Mouse (Mus musculus): ENCODE results near the gene Castor2.

Castor2 gene

GRCm38 (mm10) chr5:134102720-134103119 is 3.2 kb downstream of the Castor2 start:
- no peak for DNase-seq (ENCODE audit: low read depth, low spot score)

DNA sequence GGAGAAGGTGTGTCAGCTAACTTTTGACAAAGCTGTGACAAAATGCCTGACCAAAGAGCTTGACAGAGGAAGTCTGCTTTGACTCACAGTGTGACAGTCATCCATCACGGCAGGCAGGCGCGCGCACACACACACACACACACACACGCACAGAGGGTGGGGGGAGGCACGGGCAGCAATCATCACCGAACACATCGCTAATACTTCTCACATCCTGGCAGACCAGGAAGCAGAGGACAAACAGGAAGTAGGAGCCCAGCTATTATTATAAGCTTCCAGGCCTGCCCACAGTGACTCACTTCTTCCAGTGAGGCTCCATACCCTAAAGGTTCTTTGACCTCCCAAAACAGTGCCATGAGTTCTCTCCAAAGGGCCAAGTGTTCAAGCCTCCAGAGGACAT is 6.3 kb downstream of the Castor2 start:
- DNase-seq (ENCODE audit: low read depth, low spot score) = no peak

DNA sequence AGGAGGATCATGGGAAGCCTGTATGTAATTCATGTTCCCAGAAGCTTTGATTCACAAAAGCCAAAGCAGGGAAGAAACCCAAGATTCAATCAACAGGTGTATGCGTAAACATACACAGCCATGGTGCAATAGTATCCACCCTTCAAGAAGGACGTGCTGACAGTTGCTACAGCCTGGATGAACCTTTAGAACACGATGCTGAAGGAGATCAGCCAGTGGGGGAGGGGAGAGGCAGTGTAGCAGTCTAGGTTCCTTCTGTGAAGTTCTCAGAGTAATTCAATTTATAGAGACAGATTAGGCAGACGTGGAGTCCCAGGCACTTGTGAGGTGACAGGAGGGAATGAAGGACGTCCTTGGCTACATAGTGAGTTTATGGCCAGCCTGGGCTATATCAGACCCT is 15.5 kb downstream of the Castor2 start:
- DNase-seq (ENCODE audit: low read depth, low spot score) = no peak

DNA sequence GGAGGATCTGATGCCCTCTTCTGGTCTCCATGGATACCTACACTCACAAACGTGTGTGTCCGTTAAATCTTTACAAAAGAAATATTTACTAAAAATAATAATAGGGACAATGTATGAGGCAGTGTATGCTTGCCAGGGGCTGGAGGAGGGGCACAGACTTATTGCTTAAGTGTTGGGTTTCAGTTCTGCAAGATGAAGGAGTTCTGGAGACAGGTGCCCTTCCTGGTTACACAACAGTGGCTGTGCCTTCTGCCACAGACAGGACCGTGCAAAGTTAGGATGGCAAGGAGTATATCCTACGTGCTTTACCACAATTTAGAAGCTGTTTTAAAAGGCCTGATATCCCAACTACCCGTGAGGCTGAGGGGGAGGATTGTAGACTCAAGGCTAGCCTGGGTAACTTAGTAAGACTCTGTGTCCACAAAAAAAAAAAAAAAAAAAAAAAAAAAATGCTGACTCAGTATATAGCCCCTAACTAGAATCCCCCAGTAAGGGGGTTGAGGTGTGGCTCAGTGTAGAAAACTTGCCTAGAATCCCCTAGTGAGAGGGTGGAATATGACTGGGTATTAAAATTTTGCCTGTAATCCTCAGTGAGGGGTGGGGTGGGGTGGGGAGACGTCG is 16.2 kb downstream of the Castor2 start:
- DNase-seq (ENCODE audit: low read depth, low spot score) = no peak

GRCm38 (mm10) chr5:134118798-134119407 is 19.4 kb downstream of the Castor2 start:
- DNase-seq (ENCODE audit: low read depth, low spot score) = no peak

DNA sequence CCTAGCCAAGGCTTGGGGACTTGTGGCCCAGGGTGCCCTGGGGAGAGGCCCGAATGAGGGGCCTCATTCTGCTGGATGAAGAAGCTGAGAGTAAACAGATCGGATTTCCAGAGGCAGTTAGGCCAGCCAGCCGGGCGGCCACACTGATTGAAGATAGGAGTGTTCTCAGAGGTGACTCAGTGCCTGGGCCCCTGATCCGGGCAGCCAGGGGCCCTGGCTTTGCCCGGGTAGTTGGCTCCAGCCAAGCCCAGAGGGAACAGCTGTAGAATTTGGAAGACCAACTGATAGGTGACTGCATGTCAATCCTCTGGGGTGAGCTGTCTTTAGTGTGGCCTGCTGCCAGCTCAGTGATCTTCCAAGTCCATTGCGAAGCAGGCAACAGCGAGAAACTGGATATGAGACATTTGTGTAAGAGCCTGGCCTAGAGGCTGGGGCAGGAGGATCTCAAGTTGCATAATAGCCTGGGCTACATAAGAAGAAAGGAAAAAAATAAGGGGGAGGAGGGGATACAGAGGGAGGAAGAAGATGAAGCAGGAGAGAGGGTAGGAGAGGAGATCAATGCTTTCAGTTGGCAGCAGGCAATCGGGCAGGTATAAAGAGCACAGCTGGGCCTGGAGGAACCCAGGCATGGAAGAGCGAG is 20.1 kb downstream of the Castor2 start:
- no peak for DNase-seq (ENCODE audit: low read depth, low spot score)

DNA sequence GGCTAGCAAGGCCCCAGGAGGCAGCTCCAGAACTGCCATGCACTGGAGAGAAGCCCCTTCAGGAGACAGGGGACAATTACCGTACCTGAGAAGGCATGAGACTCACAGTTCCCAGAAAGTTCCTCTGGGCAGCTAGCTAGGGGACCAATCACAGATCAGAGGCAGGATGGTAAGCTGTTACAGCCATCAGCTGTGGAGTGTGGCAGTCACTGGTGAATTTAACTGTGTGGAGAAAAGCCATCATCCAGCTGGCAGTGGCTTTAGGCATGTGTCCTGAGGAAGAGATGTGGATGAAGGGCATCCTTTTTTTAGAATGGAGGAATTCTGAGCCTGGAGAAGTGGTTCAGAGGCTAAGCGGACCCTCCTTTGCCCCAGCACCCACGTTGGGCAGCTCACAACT is 20.6 kb downstream of the Castor2 start:
- no peak for DNase-seq (ENCODE audit: low read depth, low spot score)

- DNase-seq (ENCODE audit: low read depth, low spot score) = no peak
Observed at GRCm38 (mm10) chr5:134121138-134121892, 21.8 kb downstream of the Castor2 start.

- DNase-seq (ENCODE audit: low read depth, low spot score) = no peak
Observed at GRCm38 (mm10) chr5:134121893-134122259, 22.4 kb downstream of the Castor2 start.

DNA sequence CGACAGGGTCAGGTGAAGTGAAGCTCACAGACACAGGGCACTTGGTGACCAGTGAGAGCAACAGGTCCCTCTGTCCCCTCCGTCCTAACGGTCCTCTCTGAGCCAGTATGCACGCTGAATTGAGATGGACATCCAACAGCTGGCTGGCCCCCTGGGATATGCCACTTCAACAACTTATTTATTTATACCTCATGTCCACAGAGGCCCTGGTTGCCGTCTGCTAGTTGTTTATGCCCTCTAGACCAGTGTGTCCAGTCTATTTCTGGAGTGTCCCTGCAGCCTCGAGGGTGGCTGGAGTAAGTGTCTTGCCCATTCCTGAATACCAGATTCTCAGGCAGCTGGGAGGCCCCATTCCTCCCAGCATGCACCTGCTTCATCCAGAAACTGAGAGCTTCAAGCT is 24.3 kb downstream of the Castor2 start:
- DNase-seq (ENCODE audit: low read depth, low spot score) = no peak

GRCm38 (mm10) chr5:134126232-134126631 is 26.7 kb downstream of the Castor2 start:
- DNase-seq (ENCODE audit: low read depth, low spot score) = no peak

GRCm38 (mm10) chr5:134131586-134131985 is 32.1 kb downstream of the Castor2 start:
- DNase-seq (ENCODE audit: low read depth, low spot score) = no peak

- no peak for DNase-seq (ENCODE audit: low read depth, low spot score)
Observed at GRCm38 (mm10) chr5:134136022-134136421, 36.5 kb downstream of the Castor2 start.

- DNase-seq (ENCODE audit: low read depth, low spot score) = no peak
Observed at GRCm38 (mm10) chr5:134137933-134138332, 38.4 kb downstream of the Castor2 start.

GRCm38 (mm10) chr5:134139429-134139828 is 39.9 kb downstream of the Castor2 start:
- DNase-seq (ENCODE audit: low read depth, low spot score) = no peak

DNA sequence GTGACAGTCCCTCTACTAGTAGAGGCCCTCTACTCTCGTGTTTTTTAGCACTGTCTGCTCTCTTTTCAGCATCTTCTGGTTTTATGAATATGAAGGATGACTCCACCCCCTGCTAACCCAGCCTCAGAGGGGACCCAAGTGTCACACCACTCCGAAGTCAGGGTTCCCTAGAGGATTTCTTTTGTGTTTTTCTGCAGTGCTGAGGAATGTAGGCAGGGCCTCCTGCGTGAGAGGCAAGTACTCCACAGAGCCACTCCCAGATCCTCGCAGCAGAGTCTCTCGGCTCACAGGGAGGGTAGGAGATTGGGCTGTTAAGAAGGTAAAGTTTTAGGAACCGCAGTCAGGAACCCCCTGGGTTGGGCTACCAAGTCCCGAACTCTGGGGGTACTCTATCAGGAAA is 41.7 kb downstream of the Castor2 start:
- DNase-seq (ENCODE audit: low read depth, low spot score) = no peak

- DNase-seq (ENCODE audit: low read depth, low spot score) = no peak
Observed at GRCm38 (mm10) chr5:134142381-134142780, 42.9 kb downstream of the Castor2 start.

GRCm38 (mm10) chr5:134144986-134145385 is 45.5 kb downstream of the Castor2 start:
- no peak for DNase-seq (ENCODE audit: low read depth, low spot score)

DNA sequence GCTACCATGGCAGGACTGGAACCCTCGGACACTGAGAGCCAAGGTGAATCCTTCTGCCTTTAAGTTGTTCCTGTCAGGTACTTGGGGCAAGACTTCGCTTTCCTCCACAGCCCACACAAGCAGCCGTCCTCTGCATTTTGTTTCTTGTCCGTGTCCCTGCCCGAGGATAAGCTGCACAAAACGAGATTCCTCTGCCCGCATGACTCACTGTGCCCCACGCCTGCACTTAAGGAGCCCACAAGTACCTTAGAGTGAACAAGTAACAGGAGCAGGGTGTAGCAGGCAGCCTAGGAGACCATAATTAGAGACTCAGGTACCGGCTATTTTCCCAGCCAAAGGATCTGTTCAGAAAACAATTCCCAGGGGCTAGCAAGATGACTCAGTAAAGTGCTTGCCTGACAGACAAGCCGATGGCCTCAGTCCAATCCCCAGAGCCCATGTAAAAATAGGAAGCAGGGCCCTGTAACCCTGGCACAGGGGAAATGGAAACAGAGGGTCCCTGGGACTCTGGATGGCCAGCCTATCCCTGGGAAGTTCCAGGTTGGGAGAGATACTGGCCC is 47.8 kb downstream of the Castor2 start:
- no peak for DNase-seq (ENCODE audit: low read depth, low spot score)

- DNase-seq (ENCODE audit: low read depth, low spot score) = no peak
Observed at GRCm38 (mm10) chr5:134148153-134148552, 48.6 kb downstream of the Castor2 start.

DNA sequence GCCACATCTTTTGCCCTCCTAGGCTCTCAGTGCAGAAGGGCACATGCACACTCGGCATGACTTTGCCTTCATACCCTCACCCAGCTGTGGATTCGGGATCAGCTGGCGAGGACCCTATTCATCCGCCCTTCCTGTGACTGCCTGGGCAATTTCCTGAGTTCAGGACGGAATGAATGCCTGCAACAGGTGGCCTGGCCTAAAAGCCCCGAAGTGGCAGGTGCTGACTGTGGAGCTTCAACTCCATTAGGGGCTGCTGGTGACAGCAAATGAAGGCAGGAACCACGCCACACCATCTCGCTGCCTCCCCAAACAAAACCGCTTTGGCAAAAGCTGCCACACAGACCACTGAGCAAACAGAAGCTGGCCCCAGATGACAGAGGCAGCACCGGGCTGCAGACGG is 52.4 kb downstream of the Castor2 start:
- no peak for DNase-seq (ENCODE audit: low read depth, low spot score)

GRCm38 (mm10) chr5:134155916-134156466 is 56.5 kb downstream of the Castor2 start:
- no peak for DNase-seq (ENCODE audit: low read depth, low spot score)

Measured in c-Kit-negative CD71-positive TER-119-positive erythroid progenitor cells, embryonic 14.5 days (primary cell).